Mouse (Mus musculus) gastrocnemius, adult 8-10 months (tissue): ENCODE data around the gene Relb. TPM values are rescaled to one million over a fixed set of nuclear protein-coding genes. Genes with fewer than 3 reads are reported as not detected.
A peak's percentile ranks its signal among the peaks of the same experiment; 100 is the strongest.
"Not testable (repeated sequence)": the region's sequence is repeated elsewhere in the genome, so short reads cannot be mapped to it uniquely, and the experiment has no call there.

Source experiments
- DNase-seq, 2 experiments: peaks; one replicate each; pipeline ENCODE4 v3.0.0; 2022; ENCODE audit warnings: low spot score in 2 of 2
- total RNA-seq, 4 experiments: library from RNA; stranded (reverse); gene quantifications; 2 replicates each; pipeline ENCODE4 v1.2.4; 2022

The Relb gene
- total RNA-seq, 4 experiments from 2014 or later: 7.0 to 12.5 (median 9.5) TPM

DNA sequence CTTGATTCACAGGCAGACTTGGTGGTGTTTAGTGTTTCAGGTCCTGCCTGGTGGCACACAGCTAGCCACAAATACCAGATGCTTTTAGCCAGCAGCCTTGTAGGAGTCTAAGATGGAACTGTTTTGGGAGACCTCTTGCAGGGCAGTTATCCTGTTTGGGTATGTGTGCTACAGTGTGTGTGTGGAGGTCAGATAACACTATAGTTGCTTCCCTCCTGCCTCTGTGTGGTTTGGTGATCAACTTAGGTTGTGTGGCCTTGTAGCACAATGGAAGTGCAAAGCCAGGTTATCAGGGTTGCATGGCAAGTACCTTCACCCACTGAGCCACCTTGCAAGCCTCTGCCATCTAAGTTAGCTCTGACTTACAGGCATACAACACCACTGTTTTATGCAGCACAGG is 3.5 kb upstream of the Relb start:
- no peak for DNase-seq

- DNase-seq: no peak
Measured at GRCm38 (mm10) chr7:19632275-19632674, 3.0 kb upstream of the Relb start.

GRCm38 (mm10) chr7:19628536-19629360 is 490 bp downstream of the Relb start:
- DNase-seq: peak; percentile 95 to 97

DNA sequence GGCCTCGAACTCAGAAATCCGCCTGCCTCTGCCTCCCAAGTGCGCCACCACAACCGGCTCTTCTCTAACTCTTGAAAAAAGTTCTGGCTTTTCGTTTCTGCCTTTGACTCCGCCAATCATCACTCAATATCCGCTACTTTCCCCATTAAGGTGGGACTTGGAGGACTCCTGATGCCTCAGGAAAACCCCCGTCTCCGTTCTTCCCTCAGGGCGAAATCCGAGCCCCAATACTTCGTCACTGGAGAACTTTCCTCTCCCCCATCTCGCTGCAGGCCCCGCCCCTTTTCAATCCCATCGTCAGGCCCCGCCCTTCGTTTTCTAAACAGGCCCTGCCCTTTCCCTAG is 1.1 kb downstream of the Relb start:
- DNase-seq: no peak

DNA sequence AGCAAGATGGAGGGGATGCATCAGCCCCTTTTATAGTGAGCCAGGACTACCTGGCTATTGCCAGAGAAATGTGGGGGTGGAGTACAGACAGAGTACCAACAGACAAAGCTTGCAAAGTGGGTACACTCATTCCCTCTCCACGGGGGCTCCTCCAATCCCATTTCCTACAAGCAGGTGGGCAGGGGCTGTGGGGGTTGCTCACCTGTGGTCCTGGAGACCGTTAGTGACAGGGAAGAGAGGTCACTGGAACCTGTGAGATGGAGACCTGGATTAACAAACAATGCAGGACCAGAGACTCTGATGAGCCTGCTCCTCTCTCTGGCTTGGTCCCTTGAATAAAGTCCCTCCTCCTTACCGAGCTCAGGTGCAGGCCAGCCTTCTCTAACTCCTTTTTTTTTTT is 1.5 kb downstream of the Relb start:
- DNase-seq: no peak

GRCm38 (mm10) chr7:19623433-19623832 is 5.8 kb downstream of the Relb start:
- DNase-seq: no peak

GRCm38 (mm10) chr7:19622241-19622640 is 7.0 kb downstream of the Relb start:
- DNase-seq: no peak

- DNase-seq: no peak
Measured at GRCm38 (mm10) chr7:19620811-19621210, 8.4 kb downstream of the Relb start.

DNA sequence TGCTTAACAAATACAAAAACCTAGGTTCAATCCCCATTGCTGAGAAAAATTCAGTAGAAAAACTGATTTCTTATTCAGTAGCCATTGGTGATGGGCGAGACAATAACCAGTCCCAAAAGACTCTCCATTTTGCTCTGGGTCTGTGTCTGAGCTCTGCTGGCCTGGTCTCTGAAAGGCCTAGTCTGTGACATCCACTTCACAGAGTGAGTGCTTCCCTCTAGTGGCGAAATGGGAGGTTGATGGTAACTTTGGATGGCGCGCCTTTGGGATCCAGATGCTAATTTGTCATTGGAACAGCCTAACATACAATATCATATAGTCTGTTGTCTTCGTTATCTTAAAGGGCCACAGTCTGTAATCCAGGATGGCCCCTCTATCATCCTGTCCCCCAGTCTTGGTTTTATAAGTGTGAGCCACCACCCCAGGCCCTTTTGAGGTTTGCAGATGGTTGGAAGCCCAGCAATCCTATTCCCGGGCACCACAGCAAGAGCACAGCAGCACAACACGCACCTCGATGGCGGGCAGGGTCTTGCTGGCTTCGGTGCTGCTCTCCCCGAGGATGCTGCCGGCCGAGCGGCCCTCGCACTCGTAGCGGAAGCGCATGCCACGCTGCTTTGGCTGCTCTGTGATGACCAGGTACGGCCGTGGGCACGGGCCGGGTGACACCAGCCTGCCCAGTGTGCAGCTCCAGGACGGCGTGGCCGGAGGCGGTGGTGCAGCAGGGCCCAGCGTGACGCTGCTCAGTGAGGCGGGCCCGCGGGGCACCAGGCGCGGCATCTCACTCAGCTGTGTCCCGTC is 10.0 kb downstream of the Relb start:
- peak; percentile 35 to 39 for DNase-seq

DNA sequence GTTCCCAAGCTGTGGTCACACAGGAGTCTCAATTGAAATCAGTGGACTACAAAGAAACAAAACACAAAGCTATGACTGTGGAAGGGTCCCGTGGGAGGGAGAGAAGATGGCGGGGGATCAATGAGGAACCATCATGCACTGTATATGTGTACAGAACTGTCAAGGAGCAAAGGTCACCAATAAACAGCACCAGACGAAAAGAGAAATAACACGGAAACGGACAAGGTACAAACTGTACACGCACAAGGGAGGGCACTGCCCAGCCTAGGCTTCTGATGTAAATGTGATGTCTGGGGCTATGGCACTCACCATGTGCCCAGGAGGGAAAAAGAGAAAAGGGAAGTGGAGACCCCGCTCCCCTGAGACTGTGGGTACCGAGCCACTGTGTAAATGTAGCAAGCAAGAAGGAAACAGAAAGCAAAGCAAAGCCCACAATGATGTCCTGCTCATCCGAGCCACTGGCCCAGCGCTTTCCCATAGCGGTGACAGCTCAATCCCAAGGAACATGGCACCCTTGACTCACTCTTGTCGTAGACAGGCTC is 14.1 kb downstream of the Relb start:
- DNase-seq: no peak

DNA sequence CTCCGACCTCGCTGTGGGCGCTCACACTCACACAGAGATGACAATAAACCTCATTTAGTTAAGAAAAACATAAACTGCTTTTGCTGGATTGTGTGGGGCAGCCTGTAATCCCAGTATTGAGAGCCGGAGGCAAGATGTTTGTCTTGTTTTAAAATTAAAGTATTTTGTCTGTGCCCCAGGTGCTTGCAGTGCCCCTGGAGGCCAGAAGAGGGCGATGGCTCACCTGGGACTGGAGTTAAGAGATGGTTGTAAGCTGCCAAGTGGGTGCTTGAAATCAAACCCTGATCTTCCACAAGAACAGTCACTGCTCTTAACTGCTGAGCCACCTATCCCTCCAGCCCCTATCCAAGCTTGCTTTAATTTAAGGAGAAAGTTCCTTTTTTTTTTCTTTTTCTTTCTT is 18.3 kb downstream of the Relb start:
- no peak for DNase-seq

- DNase-seq: no peak
Measured at GRCm38 (mm10) chr7:19609641-19610332, 19.5 kb downstream of the Relb start.

GRCm38 (mm10) chr7:19607291-19607690 is 21.9 kb downstream of the Relb start:
- no peak for DNase-seq

DNA sequence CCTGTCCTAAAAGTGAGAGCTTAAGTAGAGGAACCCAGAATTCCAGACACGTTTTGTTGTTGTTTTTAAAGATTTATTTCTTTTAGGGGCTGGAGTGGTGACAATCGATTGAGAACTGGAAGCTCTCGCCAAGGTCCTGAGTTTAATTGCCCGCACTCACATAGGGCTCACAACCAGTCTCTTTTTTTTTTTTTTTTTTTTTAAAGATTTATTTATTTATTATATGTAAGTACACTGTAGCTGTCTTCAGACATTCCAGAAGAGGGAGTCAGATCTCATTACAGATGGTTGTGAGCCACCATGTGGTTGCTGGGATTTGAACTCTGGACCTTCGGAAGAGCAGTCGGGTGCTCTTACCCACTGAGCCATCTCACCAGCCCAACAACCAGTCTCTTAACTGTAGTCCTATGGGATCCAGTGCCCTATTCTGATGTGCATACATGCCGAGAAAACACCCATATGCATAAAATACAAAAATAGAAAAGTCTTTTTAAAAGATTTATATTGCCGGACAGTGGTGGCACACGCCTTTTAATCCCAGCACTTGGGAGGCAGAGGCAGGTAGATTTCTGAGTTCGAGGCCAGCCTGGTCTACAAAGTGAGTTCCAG is 24.5 kb downstream of the Relb start:
- not testable (repeated sequence) for DNase-seq

DNA sequence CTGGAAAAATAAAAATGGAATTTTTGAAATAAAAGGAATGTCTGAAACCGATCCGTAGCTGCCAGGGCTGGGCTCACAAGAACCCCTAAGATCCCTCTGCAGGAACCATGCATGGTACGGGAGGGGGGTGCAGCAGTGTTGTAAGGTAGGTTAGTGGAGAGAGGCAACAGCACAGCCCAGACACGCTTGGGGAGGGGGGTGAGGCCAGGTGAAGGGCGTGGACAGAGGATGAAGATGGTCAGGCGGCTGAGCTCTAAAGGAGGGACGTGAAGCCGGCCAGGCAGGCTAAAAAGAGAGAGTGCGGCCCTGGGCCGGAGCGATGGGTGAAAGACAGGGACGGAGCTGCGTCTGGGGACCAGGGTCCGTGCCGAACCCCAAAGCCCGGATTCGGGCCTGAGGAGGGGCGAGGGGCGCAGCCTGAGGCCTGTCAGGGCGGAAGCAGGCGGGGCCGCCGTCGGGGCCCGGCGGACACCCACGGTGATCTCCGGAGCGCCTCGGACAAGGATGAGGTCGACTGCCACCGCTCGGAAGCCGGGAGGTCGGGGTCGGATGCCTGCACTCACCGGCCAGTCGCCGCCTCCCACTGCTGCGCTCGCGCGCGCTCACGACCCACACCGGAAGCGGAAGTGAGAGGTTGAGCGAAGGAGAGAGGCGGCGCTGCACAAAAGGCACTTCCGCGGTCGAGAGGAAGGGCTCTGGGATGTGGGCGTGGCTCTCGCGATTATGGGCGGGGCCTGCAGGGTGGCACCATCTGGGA is 25.2 kb downstream of the Relb start, which contains the start of gene Clasrp:
Clasrp (minus strand) TSS at position 638 of the 757 bp plus-strand sequence.
- peak; percentile 91 to 93 for DNase-seq

DNA sequence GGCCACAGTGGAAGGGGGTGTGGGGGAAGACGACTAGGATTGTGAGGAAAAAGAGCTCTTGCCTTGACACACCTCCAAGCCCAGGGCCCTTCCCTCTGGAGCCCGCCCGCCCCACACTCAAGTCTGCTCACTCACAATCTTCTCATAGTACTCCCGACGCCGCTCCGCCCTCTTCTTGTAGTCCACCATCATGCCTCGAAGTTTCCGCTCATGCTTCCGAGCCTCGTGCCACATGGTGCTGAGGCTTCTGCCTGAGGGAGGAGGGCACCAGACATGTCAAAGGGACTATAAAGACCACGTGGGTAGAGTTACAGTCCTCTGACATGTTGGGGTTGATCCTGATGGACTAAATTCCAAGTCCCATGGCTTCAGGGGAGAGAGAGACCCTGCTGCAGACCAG is 26.2 kb downstream of the Relb start:
- no peak for DNase-seq

GRCm38 (mm10) chr7:19600562-19600961 is 28.7 kb downstream of the Relb start:
- no peak for DNase-seq

- DNase-seq: no peak
Measured at GRCm38 (mm10) chr7:19593061-19593730, 36.0 kb downstream of the Relb start.

- DNase-seq: peak; percentile 44 to 57
Measured at GRCm38 (mm10) chr7:19589917-19590316, 39.3 kb downstream of the Relb start.

- DNase-seq: peak in 1 of 2 experiments; percentile 42
Measured at GRCm38 (mm10) chr7:19589207-19589606, 40.0 kb downstream of the Relb start.
